Mouse (Mus musculus): Measurements from ENCODE around the gene Gm47996.
"Not testable (repeated sequence)": the region's sequence is repeated elsewhere in the genome, so short reads cannot be mapped to it uniquely, and the experiment has no call there.

Gm47996 gene

DNA sequence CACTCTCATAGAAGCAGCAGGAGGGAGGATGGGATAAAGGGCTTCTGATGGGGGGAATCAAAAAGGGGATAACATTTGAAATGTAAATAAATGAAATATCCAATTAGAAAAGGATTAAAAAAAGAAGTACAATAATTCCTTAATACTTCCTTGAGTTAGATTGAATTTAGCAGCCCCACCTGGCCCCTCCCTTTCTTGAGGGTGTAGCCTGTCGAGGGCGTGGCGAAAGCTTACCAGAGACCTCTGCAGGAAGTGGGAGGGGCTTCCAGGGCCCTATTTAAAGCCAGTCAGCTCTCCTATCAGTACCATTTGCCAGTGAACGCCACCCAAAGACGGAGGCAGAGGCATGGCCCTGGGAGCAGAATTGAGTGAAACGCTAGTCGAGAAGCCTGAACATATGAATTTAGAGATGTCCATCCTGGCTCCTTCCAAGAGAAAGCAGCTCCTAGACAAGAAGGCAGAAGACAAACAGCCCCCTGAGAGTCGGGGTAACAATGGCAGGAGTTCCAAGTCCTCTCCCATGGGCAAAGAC is at the start of gene Gm47996:
Gm47996 (plus strand) TSS at position 308 of the 532 bp plus-strand sequence.
- DNase-seq (ENCODE audit: low read depth, low spot score) = not testable (repeated sequence)

DNA sequence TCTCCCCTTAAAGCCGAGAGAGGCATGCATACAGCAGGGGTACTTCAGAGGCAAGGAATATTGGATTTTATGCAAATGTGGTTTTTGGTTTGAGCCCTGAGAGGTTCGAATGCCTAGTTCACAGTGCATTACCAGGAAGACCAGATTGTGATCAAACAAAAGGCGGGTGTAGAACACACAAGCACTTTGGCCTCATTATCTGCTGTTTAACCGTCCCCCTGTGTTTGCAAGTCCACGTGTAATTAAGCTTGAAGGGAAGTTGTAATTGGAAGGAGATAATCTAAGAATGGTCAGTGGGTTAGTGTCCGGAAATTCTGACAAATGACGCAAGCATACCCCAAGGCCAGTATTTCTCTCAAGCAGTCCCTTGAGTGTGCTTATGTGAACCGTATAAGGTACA is 43.9 kb upstream of the Gm47996 start:
- DNase-seq (ENCODE audit: low read depth, low spot score) = no peak

DNA sequence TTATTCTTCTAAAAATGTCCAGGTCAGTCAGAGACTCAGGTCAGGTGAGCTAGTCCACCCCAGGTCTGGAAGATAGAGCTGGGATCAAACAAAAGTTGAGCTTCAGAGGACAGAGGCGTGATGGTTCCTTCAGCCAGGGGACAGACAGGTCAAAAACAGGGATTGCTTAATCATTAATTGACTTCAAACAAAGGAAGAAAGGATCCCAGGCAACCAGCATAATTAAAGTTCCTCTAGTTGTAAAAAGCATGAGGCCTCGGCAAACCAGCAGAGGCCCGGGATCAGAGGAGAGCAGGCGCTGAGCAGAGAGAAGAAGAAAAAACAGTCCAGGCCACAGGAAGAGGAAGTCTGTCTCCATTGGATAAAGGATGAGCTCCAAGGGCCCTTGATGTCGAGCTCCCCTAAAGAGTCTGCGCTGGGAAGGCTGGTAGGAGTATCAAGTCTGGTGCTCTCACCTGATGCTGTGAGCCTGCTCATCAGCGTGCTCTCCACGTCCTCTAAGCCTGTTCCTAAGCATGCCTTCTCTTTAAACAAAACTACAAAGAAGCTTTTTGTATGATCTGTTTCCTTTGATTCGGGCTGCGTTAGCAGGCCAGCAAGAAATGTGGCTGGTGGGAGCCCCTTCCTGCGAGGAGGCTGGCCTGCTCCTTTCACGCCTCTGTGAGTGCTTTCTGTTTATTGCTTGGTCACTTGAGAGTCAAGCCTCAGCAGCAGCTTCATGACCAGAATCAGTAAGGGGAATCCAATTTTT is 42.5 kb upstream of the Gm47996 start:
- no peak for DNase-seq (ENCODE audit: low read depth, low spot score)

DNA sequence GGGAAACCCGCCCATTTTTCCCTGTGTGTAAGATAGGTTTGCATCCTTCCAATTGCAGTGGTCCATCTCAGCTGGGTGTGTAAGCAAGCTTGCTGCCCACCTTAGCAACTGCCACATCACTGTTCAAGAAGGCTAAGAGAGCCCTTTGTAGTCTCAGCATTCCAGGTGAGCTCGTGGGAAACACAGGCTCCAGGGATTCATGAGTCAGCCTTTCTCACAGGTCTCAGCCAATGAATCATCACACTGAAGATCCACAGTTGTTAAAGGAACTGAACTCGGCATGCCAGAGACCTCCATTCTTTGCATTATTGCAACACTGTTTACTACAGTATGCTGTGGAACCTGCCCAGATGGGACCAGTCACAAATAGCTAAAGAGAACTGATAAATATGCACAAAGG is 41.3 kb upstream of the Gm47996 start:
- DNase-seq (ENCODE audit: low read depth, low spot score) = peak; percentile 57

GRCm38 (mm10) chr1:151171572-151172461 is 38.1 kb upstream of the Gm47996 start:
- peak; percentile 50 for DNase-seq (ENCODE audit: low read depth, low spot score)

GRCm38 (mm10) chr1:151177030-151177936 is 32.6 kb upstream of the Gm47996 start:
- DNase-seq (ENCODE audit: low read depth, low spot score) = no peak

GRCm38 (mm10) chr1:151177937-151178271 is 32.0 kb upstream of the Gm47996 start:
- no peak for DNase-seq (ENCODE audit: low read depth, low spot score)

- no peak for DNase-seq (ENCODE audit: low read depth, low spot score)
These were observed 31.3 kb upstream of the Gm47996 start for GRCm38 (mm10) chr1:151178505-151179083.

GRCm38 (mm10) chr1:151180167-151180566 is 29.8 kb upstream of the Gm47996 start:
- DNase-seq (ENCODE audit: low read depth, low spot score) = no peak

- not testable (repeated sequence) for DNase-seq (ENCODE audit: low read depth, low spot score)
These were observed 27.7 kb upstream of the Gm47996 start, which contains the start of gene Gm47985 for GRCm38 (mm10) chr1:151182266-151182665. Gene Gm47985, plus strand, starts transcription at chr1:151182537.

- DNase-seq (ENCODE audit: low read depth, low spot score) = not testable (repeated sequence)
These were observed 23.7 kb upstream of the Gm47996 start for GRCm38 (mm10) chr1:151186186-151186585.

- not testable (repeated sequence) for DNase-seq (ENCODE audit: low read depth, low spot score)
These were observed 23.0 kb upstream of the Gm47996 start for GRCm38 (mm10) chr1:151186879-151187424.

DNA sequence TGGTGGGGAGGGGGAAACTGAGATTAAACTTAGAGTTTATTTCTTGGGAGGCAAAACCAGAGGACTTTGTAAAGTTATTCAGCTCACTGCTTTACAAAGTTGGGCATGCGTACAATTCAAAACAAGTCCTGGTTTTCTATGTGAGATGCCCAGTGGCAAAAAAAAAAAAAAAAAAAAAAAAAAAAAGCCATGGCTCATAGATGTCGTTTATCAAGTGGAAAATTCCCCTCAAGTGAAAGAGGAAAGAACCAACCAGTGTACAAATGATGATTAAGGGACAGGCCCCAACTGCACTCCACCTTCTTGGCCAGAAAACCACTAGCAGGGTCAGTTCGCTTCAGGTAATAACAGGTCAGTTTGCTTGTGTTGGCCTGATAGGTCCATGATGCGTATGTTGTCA is 21.5 kb upstream of the Gm47996 start:
- no peak for DNase-seq (ENCODE audit: low read depth, low spot score)

- not testable (repeated sequence) for DNase-seq (ENCODE audit: low read depth, low spot score)
These were observed 17.9 kb upstream of the Gm47996 start, which contains the start of gene Gm8947 for GRCm38 (mm10) chr1:151192075-151192474. Gene Gm8947, plus strand, starts transcription at chr1:151192376.

DNA sequence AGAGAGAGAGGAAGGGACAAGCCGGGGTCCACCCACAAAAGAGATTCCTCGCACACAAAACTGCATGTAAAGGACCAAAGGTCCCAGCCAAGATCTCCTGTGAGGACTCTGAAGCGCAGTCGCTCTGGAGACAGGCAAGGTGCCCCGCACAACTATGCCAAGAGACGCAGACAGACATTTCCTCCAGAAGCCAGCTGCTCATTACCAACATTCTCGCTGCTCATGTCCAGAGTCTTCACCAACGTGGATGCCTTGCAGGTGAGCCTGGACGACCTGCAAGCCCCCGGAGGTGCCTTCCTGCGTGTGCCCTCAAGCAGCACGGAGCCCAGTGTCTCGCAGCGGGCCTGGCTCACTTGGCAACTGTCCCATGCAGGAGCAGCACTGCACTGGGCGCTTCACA is 17.2 kb upstream of the Gm47996 start:
- not testable (repeated sequence) for DNase-seq (ENCODE audit: low read depth, low spot score)

- not testable (repeated sequence) for DNase-seq (ENCODE audit: low read depth, low spot score)
These were observed 13.9 kb upstream of the Gm47996 start for GRCm38 (mm10) chr1:151195986-151196385.

DNA sequence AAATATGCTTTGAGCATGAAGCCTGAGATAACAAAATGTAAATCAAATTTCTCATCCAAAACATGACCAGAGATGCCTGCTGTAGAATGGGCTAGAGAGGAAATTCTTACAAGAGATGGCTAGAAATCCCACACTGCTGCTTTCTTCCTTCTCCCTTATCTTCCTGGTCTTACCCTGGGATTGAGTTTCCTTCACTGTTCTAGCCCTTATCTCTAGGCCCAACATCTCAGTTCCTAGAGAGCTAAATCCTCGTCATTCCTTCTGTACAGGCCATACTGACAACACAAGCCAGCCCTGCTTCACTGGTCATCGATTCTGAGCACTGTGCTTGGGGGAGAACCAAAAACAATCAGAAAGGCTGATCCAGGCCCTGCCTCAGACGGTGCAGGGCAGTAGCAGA is 13.2 kb upstream of the Gm47996 start:
- not testable (repeated sequence) for DNase-seq (ENCODE audit: low read depth, low spot score)

DNA sequence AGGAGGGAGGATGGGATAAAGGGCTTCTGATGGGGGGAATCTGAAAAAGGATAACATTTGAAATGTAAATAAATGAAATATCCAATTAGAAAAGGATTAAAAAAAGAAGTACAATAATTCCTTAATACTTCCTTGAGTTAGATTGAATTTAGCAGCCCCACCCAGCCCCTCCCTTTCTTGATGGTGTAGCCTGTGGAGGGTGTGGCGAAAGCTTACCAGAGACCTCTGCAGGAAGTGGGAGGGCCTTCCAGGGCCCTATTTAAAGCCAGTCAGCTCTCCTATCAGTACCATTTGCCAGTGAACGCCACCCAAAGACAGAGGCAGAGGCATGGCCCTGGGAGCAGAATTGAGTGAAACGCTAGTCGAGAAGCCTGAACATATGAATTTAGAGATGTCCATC is 11.8 kb upstream of the Gm47996 start, which contains the start of gene Gm47995:
Gm47995 (plus strand) TSS at position 329 of the 400 bp plus-strand sequence.
- not testable (repeated sequence) for DNase-seq (ENCODE audit: low read depth, low spot score)

GRCm38 (mm10) chr1:151200620-151201019 is 9.3 kb upstream of the Gm47996 start:
- DNase-seq (ENCODE audit: low read depth, low spot score) = not testable (repeated sequence)

DNA sequence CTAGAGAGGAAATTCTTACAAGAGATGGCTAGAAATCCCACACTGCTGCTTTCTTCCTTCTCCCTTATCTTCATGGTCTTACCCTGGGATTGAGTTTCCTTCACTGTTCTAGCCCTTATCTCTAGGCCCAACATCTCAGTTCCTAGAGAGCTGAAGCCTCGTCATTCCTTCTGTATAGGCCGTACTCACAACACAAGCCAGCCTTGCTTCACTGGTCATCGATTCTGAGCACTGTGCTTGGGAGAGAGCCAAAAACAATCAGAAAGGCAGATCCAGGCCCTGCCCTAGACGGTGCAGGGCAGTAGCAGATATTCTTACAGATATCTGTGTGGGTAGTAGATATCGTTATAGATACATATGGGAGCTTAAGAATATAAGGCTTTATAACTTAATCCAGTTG is 7.2 kb upstream of the Gm47996 start:
- not testable (repeated sequence) for DNase-seq (ENCODE audit: low read depth, low spot score)

All from 3T3-L1 (cell line).